8 mouse cellular contexts compared by ENCODE assay signal in genomic region chr8:83955106-83955957, GRCm38 (mm10). TPM values are rescaled to one million over a fixed set of nuclear protein-coding genes. Genes with fewer than 3 reads are reported as not detected.
DNase-seq lines count a peak whose midpoint lies in the region; ATAC-seq and TF ChIP-seq lines count a peak whose summit lies in the region.

Gene Gm10644 (minus strand): TSS chr8:83955205.
Gene Asf1b (plus strand): TSS chr8:83955507.

- H3K4me1 ChIP-seq in embryonic facial prominence, embryonic 13.5 days: peaks cover 17% of the 10 kb centered on the region
- H3K4me1 ChIP-seq in kidney, adult 2 months (ENCODE audit: control insufficient read depth, insufficient read depth, low read length): no peaks in the 10 kb centered on the region
- H3K4me1 ChIP-seq in limb, embryonic 12.5 days (replicated peaks): peaks cover 18% of the 10 kb centered on the region
- H3K4me1 ChIP-seq in midbrain, embryonic 15.5 days: peaks cover 15% of the 10 kb centered on the region
- peaks cover 3% of the 10 kb centered on the region; the same call in 1 of the 2 replicates for H3K4me1 ChIP-seq in spleen, adult 2 months (ENCODE audit: control insufficient read depth, insufficient read depth, insufficient read length)

- peak within 1 kb of the TSS; percentile 72 for H3K4me3 ChIP-seq in embryonic facial prominence, embryonic 13.5 days
- H3K4me3 ChIP-seq in kidney, adult 2 months (ENCODE audit: insufficient read depth, low read depth, low read length): peak within 1 kb of the TSS; percentile 48
- peak within 1 kb of the TSS; percentile 59 for H3K4me3 ChIP-seq in limb, embryonic 12.5 days (replicated peaks)
- H3K4me3 ChIP-seq in midbrain, embryonic 15.5 days: peak within 1 kb of the TSS; percentile 51
- H3K4me3 ChIP-seq in spleen, adult 2 months (ENCODE audit: extremely low read depth, insufficient read depth, insufficient read length): peak within 1 kb of the TSS; percentile 80

- no peak for TF ChIP-seq POLR2A in kidney, adult 2 months (IDR thresholded peaks at IDR 0.05; ENCODE audit: low read depth, low read length)
- TF ChIP-seq POLR2A in spleen, adult 2 months (IDR thresholded peaks at IDR 0.05; ENCODE audit: low read depth, low read length): no peak

- no peaks in the 10 kb centered on the region for H3K9me3 ChIP-seq in embryonic facial prominence, embryonic 13.5 days
- H3K9me3 ChIP-seq in limb, embryonic 12.5 days: no peaks in the 10 kb centered on the region
- H3K9me3 ChIP-seq in midbrain, embryonic 15.5 days: no peaks in the 10 kb centered on the region

- DNase-seq in 3134 (ENCODE audit: extremely low read depth, insufficient read length, low spot score): peak; percentile 99
- DNase-seq in adrenal gland, postnatal 36 days: peak; percentile 98 to 99
- peak; percentile 96 to 99 for DNase-seq in heart, adult 18-20 months
- peak; percentile 100 for DNase-seq in kidney, adult 2 months
- peak; percentile 89 to 97 for DNase-seq in spleen, adult 2 months (ENCODE audit: low read depth in 1 of 2, low spot score in 2 of 2)

- peak within 1 kb of the TSS; percentile 48; the same call in 1 of the 2 replicates for H3K27ac ChIP-seq in embryonic facial prominence, embryonic 13.5 days
- no peak within 1 kb of the TSS for H3K27ac ChIP-seq in kidney, adult 2 months (ENCODE audit: insufficient read depth, low read depth, low read length)
- H3K27ac ChIP-seq in limb, embryonic 12.5 days: no peak within 1 kb of the TSS
- peak within 1 kb of the TSS; percentile 78 for H3K27ac ChIP-seq in midbrain, embryonic 15.5 days
- no peak within 1 kb of the TSS for H3K27ac ChIP-seq in spleen, adult 2 months (ENCODE audit: insufficient read depth, low read length)

- peak; percentile 99 for ATAC-seq in embryonic facial prominence, embryonic 13.5 days (ENCODE audit: insufficient number of reproducible peaks, insufficient read depth, low FRiP score, low TSS enrichment, low read depth)
- ATAC-seq in limb, embryonic 12.5 days (ENCODE audit: insufficient number of reproducible peaks, insufficient read depth, low FRiP score, low TSS enrichment, low read depth): peak; percentile 100
- ATAC-seq in midbrain, embryonic 15.5 days (replicated peaks): peak; percentile 99

- peak within 1 kb of the TSS; percentile 73 for H3K9ac ChIP-seq in embryonic facial prominence, embryonic 13.5 days
- H3K9ac ChIP-seq in limb, embryonic 12.5 days (replicated peaks): peak within 1 kb of the TSS; percentile 66
- peak within 1 kb of the TSS; percentile 57 for H3K9ac ChIP-seq in midbrain, embryonic 15.5 days

- peak; percentile 92 for TF ChIP-seq CTCF in kidney, adult 2 months (conservative IDR thresholded peaks at IDR 0.05; ENCODE audit: insufficient read depth, insufficient read length, low read depth, low read length)
- peak; percentile 84 for TF ChIP-seq CTCF in spleen, adult 2 months (IDR thresholded peaks at IDR 0.05; ENCODE audit: extremely low read depth, insufficient read depth, insufficient read length, insufficient replicate concordance)

- no peaks in the 10 kb centered on the region for H3K27me3 ChIP-seq in embryonic facial prominence, embryonic 13.5 days
- H3K27me3 ChIP-seq in kidney, adult 2 months (replicated peaks; ENCODE audit: control insufficient read depth, insufficient read depth, low read length): no peaks in the 10 kb centered on the region
- H3K27me3 ChIP-seq in limb, embryonic 12.5 days: no peaks in the 10 kb centered on the region
- H3K27me3 ChIP-seq in midbrain, embryonic 15.5 days (replicated peaks): no peaks in the 10 kb centered on the region
- no peaks in the 10 kb centered on the region for H3K27me3 ChIP-seq in spleen, adult 2 months (ENCODE audit: control insufficient read depth, insufficient read depth, low read length)

- under 1% methylated on average over 75 of the region's 75 CpGs for WGBS in embryonic facial prominence, embryonic 13.5 days
- WGBS in kidney, adult 2 months: under 1% methylated on average over 75 of the region's 75 CpGs
- under 1% methylated on average over 75 of the region's 75 CpGs for WGBS in limb, embryonic 12.5 days
- under 1% methylated on average over 75 of the region's 75 CpGs for WGBS in midbrain, embryonic 15.5 days
- under 1% methylated on average over 75 of the region's 75 CpGs for WGBS in spleen, adult 2 months

- H3K36me3 ChIP-seq in embryonic facial prominence, embryonic 13.5 days: no peaks in the 10 kb centered on the region
- no peaks in the 10 kb centered on the region for H3K36me3 ChIP-seq in kidney, adult 2 months (ENCODE audit: control insufficient read depth, insufficient read depth, low read length)
- H3K36me3 ChIP-seq in limb, embryonic 12.5 days: no peaks in the 10 kb centered on the region
- no peaks in the 10 kb centered on the region for H3K36me3 ChIP-seq in midbrain, embryonic 15.5 days (replicated peaks)
- no peaks in the 10 kb centered on the region for H3K36me3 ChIP-seq in spleen, adult 2 months (ENCODE audit: control insufficient read depth, insufficient read depth, low read length)

- peak within 1 kb of the TSS; percentile 96 for H3K4me2 ChIP-seq in embryonic facial prominence, embryonic 13.5 days
- peak within 1 kb of the TSS; percentile 73 for H3K4me2 ChIP-seq in limb, embryonic 12.5 days
- H3K4me2 ChIP-seq in midbrain, embryonic 15.5 days: peak within 1 kb of the TSS; percentile 86

RNA-seq across cellular contexts. Expression of gene Gm10644, which starts in this region (rescaled TPM):
- total RNA-seq in adrenal gland, postnatal 36 days (2021): 1 to 10 TPM in 1 of 2 experiments, under 1 TPM in 1; 0.46 to 1.9 TPM
- 0.55 and 0.63 TPM in 2 replicates for polyA plus RNA-seq in embryonic facial prominence, embryonic 13.5 days (2015; fragmentation: Nextera tagmentation; extraction: Ambion mirVana)
- total RNA-seq in heart, adult 18-20 months (2021): 1 to 10 TPM; 1.4 to 1.7 TPM
- polyA plus RNA-seq in kidney, adult 2 months (2012; rRNA removed): 2.7 and 3.2 TPM in 2 replicates
- polyA plus RNA-seq in limb, embryonic 12.5 days (2016; fragmentation: Nextera tagmentation; extraction: Ambion mirVana): 0.40 and 0.63 TPM in 2 replicates
- 0.93 and 1.00 TPM in 2 replicates for polyA plus RNA-seq in midbrain, embryonic 15.5 days (2015; fragmentation: Nextera tagmentation; extraction: Ambion mirVana)
- 1.2 and 1.3 TPM in 2 replicates for polyA plus RNA-seq in spleen, adult 2 months (2012; rRNA removed)

RNA-seq across cellular contexts. Expression of gene Asf1b, which starts in this region (rescaled TPM):
- 1 to 10 TPM; 3.4 to 4.5 TPM for total RNA-seq in adrenal gland, postnatal 36 days (2021)
- 58.0 and 61.3 TPM in 2 replicates for polyA plus RNA-seq in embryonic facial prominence, embryonic 13.5 days (2015; fragmentation: Nextera tagmentation; extraction: Ambion mirVana)
- total RNA-seq in heart, adult 18-20 months (2021): 1 to 10 TPM; 1.3 to 2.0 TPM
- polyA plus RNA-seq in kidney, adult 2 months (2012; rRNA removed): 2.0 and 3.6 TPM in 2 replicates
- 52.2 and 54.3 TPM in 2 replicates for polyA plus RNA-seq in limb, embryonic 12.5 days (2016; fragmentation: Nextera tagmentation; extraction: Ambion mirVana)
- 8.0 and 10.9 TPM in 2 replicates for polyA plus RNA-seq in midbrain, embryonic 15.5 days (2015; fragmentation: Nextera tagmentation; extraction: Ambion mirVana)
- polyA plus RNA-seq in spleen, adult 2 months (2012; rRNA removed): 33.2 and 38.4 TPM in 2 replicates

Comparison
In these comparisons a context has a peak if more than half of its experiments do, and no peak if none do; other contexts are left out.
1. H3K27ac ChIP-seq: peak in embryonic facial prominence, embryonic 13.5 days (single experiment) and midbrain, embryonic 15.5 days (single experiment); none in kidney, adult 2 months (single experiment), limb, embryonic 12.5 days (single experiment) and spleen, adult 2 months (single experiment).
2. Peak in every context shown above with its lines, with median percentiles within 50 percentile points of each other: DNase-seq, ATAC-seq, H3K4me2 ChIP-seq, H3K4me3 ChIP-seq and H3K9ac ChIP-seq.